ENCODE assay signal across 22 mouse cellular contexts in genomic region chr8:45051236-45051635, GRCm38 (mm10). TPM values are rescaled to one million over a fixed set of nuclear protein-coding genes. Genes with fewer than 3 reads are reported as not detected.
"Had no signal": no experiment of that assay in that cellular context is flagged by ENCODE, and none has a peak within 500 bp of the region (broad histone marks: within the 10 kb centered on the region; RNA-seq: fewer than 3 reads in every experiment).

No protein-coding gene starts in this region.

- H3K9me3 ChIP-seq: kidney, embryonic 15.5 days; midbrain, embryonic 13.5 days had no signal

- H3K4me1 ChIP-seq: kidney, embryonic 15.5 days; liver, embryonic 13.5 days; midbrain, embryonic 10.5 days; midbrain, embryonic 13.5 days had no signal

- ATAC-seq: midbrain, embryonic 13.5 days had no signal

- H3K27me3 ChIP-seq: kidney, embryonic 15.5 days; liver, embryonic 13.5 days; midbrain, embryonic 13.5 days had no signal

- H3K4me3 ChIP-seq: kidney, embryonic 15.5 days; liver, embryonic 13.5 days; midbrain, embryonic 10.5 days; midbrain, embryonic 13.5 days had no signal

- H3K27ac ChIP-seq: kidney, embryonic 15.5 days; liver, embryonic 13.5 days; midbrain, embryonic 10.5 days; midbrain, embryonic 13.5 days; stomach, postnatal 0 days had no signal

- H3K4me2 ChIP-seq: kidney, embryonic 15.5 days; liver, embryonic 13.5 days; midbrain, embryonic 13.5 days had no signal

- H3K9ac ChIP-seq: kidney, embryonic 15.5 days; liver, embryonic 13.5 days; midbrain, embryonic 13.5 days had no signal

- DNase-seq: kidney, adult 11 months; kidney, adult 8-10 months; kidney, postnatal 10 days; kidney, postnatal 36 days; layer of hippocampus, postnatal 36 days; liver, embryonic 13.5 days; lung, adult 2 months; lung, postnatal 14 days; lung, postnatal 4 days; right cerebral cortex, postnatal 14 days; right cerebral cortex, postnatal 4 days; thymus, adult 18-20 months; thymus, postnatal 36 days had no signal

RNA-seq across cellular contexts. Expression of gene Mtnr1a, which starts 17.7 kb away (rescaled TPM):
- polyA plus RNA-seq: limb, embryonic 11.5 days; liver, embryonic 13.5 days; liver, embryonic 16.5 days; lung, adult 2 months; lung, embryonic 16.5 days; stomach, embryonic 14.5 days; urinary bladder, adult 2 months had no signal
